Mouse (Mus musculus) thymus, adult 2 months (tissue): ENCODE results near the gene Galnt14.

Source experiments
- CTCF ChIP-seq: fragments of 200-500 bp; IDR thresholded peaks from 2 replicates; pipeline ENCODE4 v1.5.1; 2012; ENCODE audit warnings: mild to moderate bottlenecking, control low read depth, low read length, moderate library complexity, borderline replicate concordance; ENCODE audit not compliant: control insufficient read depth, poor library complexity, insufficient read depth; ENCODE audit errors: extremely low read depth
- POLR2A ChIP-seq: fragments of 200-500 bp; IDR thresholded peaks from 2 replicates; pipeline ENCODE4 v1.6.1; 2012; ENCODE audit warnings: mild to moderate bottlenecking, low read length, control low read depth, moderate library complexity; ENCODE audit not compliant: control insufficient read depth, poor library complexity, insufficient read depth; ENCODE audit errors: extremely low read depth

DNA sequence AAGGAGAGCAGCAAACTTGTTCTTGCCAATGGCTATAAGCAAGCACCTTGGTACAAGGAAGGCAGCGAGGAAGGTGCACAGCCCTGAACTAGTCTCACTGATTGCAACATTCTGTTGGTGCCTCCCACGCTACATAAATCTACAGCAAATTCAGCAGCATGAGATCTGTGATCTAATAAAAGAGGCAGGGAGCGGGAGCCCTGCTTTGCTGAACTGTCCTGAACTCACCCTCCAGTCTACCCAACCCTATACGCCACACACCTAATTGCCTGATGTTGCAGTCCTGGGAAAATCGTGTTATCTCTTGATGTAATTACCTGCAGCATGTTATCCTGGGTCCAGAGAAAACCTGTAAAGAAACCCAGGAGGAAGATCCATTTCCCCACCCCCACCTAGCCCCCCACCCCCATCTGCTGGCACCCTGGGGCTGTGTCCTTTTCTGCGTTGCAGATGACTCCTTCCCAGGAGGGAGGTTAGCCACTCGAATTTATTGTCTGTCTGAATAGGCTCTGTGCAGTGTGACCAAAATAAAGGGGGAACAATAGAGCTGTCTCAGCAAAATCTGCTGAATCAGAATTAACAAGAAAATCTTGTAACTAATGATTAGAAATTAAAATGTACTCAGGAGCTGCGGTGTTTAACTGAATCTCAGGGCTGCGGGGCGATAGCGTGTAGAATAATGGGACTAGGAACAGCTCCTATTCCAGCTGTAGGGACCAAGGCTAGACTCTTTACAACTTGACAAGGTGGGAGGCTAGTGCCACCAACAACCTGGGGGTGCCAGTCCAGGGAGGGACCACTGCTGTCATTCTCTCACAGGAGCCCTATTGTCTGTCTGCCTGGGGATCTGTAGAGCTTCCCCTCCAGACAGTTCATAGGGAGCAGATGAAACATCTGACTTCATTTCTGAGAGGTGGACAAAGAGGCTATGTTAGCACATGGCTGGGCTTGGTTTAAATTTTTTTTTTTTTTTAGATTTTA, 232.9 kb downstream of the Galnt14 start:
- TF ChIP-seq POLR2A = no peak
- no peak for TF ChIP-seq CTCF
